Mouse (Mus musculus) neural tube, embryonic 10.5 days (tissue): ENCODE results near the gene Rbms2.
"Not testable (repeated sequence)": the region's sequence is repeated elsewhere in the genome, so short reads cannot be mapped to it uniquely, and the experiment has no call there.

Source experiments
- DNase-seq: peaks from one replicate; pipeline ENCODE4 v3.0.0-alpha.2; 2017; ENCODE audit warnings: low spot score; ENCODE audit errors: extremely low spot score

Rbms2 gene

GRCm38 (mm10) chr10:128179989-128180388 is at the start of gene Rbms2:
TSS of gene Rbms2 (minus strand) at chr10:128180297.
- DNase-seq, result peak; percentile 28

- no peak for DNase-seq
These were observed 47.9 kb upstream of the Rbms2 start for GRCm38 (mm10) chr10:128228009-128228408.

- DNase-seq, result no peak
These were observed 47.5 kb upstream of the Rbms2 start for GRCm38 (mm10) chr10:128227592-128227991.

- DNase-seq, result no peak
These were observed 45.4 kb upstream of the Rbms2 start, which contains the start of gene Mip for GRCm38 (mm10) chr10:128225538-128225937. TSS of gene Mip (plus strand) at chr10:128225838.

- no peak for DNase-seq
These were observed 45.0 kb upstream of the Rbms2 start for GRCm38 (mm10) chr10:128225064-128225463.

GRCm38 (mm10) chr10:128221533-128222286 is 41.6 kb upstream of the Rbms2 start:
- DNase-seq, result no peak

- DNase-seq, result no peak
These were observed 38.5 kb upstream of the Rbms2 start for GRCm38 (mm10) chr10:128218387-128219117.

- DNase-seq, result no peak
These were observed 34.9 kb upstream of the Rbms2 start for GRCm38 (mm10) chr10:128214981-128215380.

- not testable (repeated sequence) for DNase-seq
These were observed 34.0 kb upstream of the Rbms2 start for GRCm38 (mm10) chr10:128214112-128214511.

- peak; percentile 62 for DNase-seq
These were observed 32.8 kb upstream of the Rbms2 start for GRCm38 (mm10) chr10:128212871-128213323.

GRCm38 (mm10) chr10:128212148-128212547 is 32.1 kb upstream of the Rbms2 start:
- DNase-seq, result no peak

GRCm38 (mm10) chr10:128211390-128212108 is 31.5 kb upstream of the Rbms2 start, which contains the start of gene Spryd4:
TSS of gene Spryd4 (minus strand) at chr10:128211807.
- DNase-seq, result peak; percentile 90

- DNase-seq, result no peak
These were observed 30.9 kb upstream of the Rbms2 start for GRCm38 (mm10) chr10:128210954-128211353.

GRCm38 (mm10) chr10:128210131-128210530 is 30.0 kb upstream of the Rbms2 start:
- no peak for DNase-seq

- DNase-seq, result no peak
These were observed 29.4 kb upstream of the Rbms2 start for GRCm38 (mm10) chr10:128209311-128210009.

- DNase-seq, result no peak
These were observed 28.2 kb upstream of the Rbms2 start for GRCm38 (mm10) chr10:128208326-128208725.

- DNase-seq, result no peak
These were observed 24.8 kb upstream of the Rbms2 start for GRCm38 (mm10) chr10:128204941-128205340.

- no peak for DNase-seq
These were observed 21.8 kb upstream of the Rbms2 start for GRCm38 (mm10) chr10:128201856-128202255.

GRCm38 (mm10) chr10:128194551-128195461 is 14.7 kb upstream of the Rbms2 start:
- DNase-seq, result no peak

- peak; percentile 99 for DNase-seq
These were observed 14.0 kb upstream of the Rbms2 start, which contains the start of gene Gls2 for GRCm38 (mm10) chr10:128194024-128194550. TSS of gene Gls2 (plus strand) at chr10:128194457.
